Mouse (Mus musculus) hindbrain, embryonic 10.5 days (tissue): ENCODE measurements around the gene Rhov. TPM values are rescaled to one million over a fixed set of nuclear protein-coding genes. Genes with fewer than 3 reads are reported as not detected.

Experiments
- DNase-seq: peaks from one replicate; pipeline ENCODE4 v3.0.0-alpha.2; 2017; ENCODE audit warnings: low spot score
- H3K27ac ChIP-seq: fragments of 300-500 bp; sonication (generic); 2 replicates; pipeline ENCODE4 v1.5.1; 2016; ENCODE audit warnings: mild to moderate bottlenecking, moderate library complexity
- H3K27me3 ChIP-seq: fragments of 300-500 bp; sonication (generic); 2 replicates; pipeline ENCODE4 v1.6.1; 2016; ENCODE audit warnings: mild to moderate bottlenecking; ENCODE audit not compliant: poor library complexity, insufficient read depth, severe bottlenecking
- H3K36me3 ChIP-seq: fragments of 300-500 bp; sonication (generic); 2 replicates; pipeline ENCODE4 v1.6.1; 2016; ENCODE audit warnings: mild to moderate bottlenecking, moderate library complexity
- H3K4me1 ChIP-seq: fragments of 300-500 bp; sonication (generic); replicated peaks from 2 replicates; pipeline ENCODE4 v1.6.1; 2016; ENCODE audit warnings: mild to moderate bottlenecking
- H3K4me3 ChIP-seq: fragments of 300-500 bp; sonication (generic); 2 replicates; pipeline ENCODE4 v1.5.1; 2016; ENCODE audit warnings: mild to moderate bottlenecking, moderate library complexity
- H3K9me3 ChIP-seq: fragments of 300-500 bp; sonication (generic); 2 replicates; pipeline ENCODE4 v1.6.1; 2016; ENCODE audit warnings: mild to moderate bottlenecking, moderate library complexity
- WGBS: fragments of 180-500 bp; shearing (Covaris S2); methylation state at CpG from one replicate; pipeline ENCODE4 v1.1.7; 2016; 5-methylcytosine and 5-hydroxymethylcytosine counted together
- polyA plus RNA-seq: library from polyadenylated mRNA; unstranded; fragments of >200 nt; fragmentation: Nextera tagmentation; extraction: Ambion mirVana; gene quantifications from 2 replicates; pipeline ENCODE4 v1.2.1, GENCODE M21; 2016

The Rhov gene
- polyA plus RNA-seq, 1 experiment from 2014 or later = 3.8 TPM

GRCm38 (mm10) chr2:119287372-119287771 is 16.3 kb upstream of the Rhov start:
- no peak overlapping the region for H3K27ac ChIP-seq
- WGBS = 88% methylated on average over 5 of the region's 5 CpGs
- no peak for DNase-seq
- H3K4me3 ChIP-seq = no peak overlapping the region
- H3K36me3 ChIP-seq = peaks cover 25% of the 10 kb centered on the region
- H3K27me3 ChIP-seq = peaks cover 8% of the 10 kb centered on the region
- H3K9me3 ChIP-seq = no peaks in the 10 kb centered on the region
- H3K4me1 ChIP-seq = peaks cover 26% of the 10 kb centered on the region

- DNase-seq = no peak
- Histone ChIP-seq H3K36me3 (no peaks in the 10 kb centered on the region), H3K27ac (no peak overlapping the region), H3K4me1 (no peaks in the 10 kb centered on the region), H3K4me3 (no peak overlapping the region), H3K27me3 (no peaks in the 10 kb centered on the region), H3K9me3 (no peaks in the 10 kb centered on the region)
- 94% methylated on average over 7 of the region's 7 CpGs for WGBS
These were observed 11.0 kb upstream of the Rhov start for GRCm38 (mm10) chr2:119281899-119282565.

- no peak for DNase-seq
- Histone ChIP-seq H3K36me3 (no peaks in the 10 kb centered on the region), H3K27me3 (0 out of 2 replicates have a peak, but pooled peaks cover 2% of the 10 kb centered on the region), H3K4me1 (no peaks in the 10 kb centered on the region), H3K9me3 (no peaks in the 10 kb centered on the region), H3K4me3 (no peak overlapping the region), H3K27ac (no peak overlapping the region)
- WGBS = 87% methylated on average over 23 of the region's 23 CpGs
These were observed 6.7 kb upstream of the Rhov start for GRCm38 (mm10) chr2:119277810-119278209.

GRCm38 (mm10) chr2:119276926-119277325 is 5.9 kb upstream of the Rhov start:
- Histone ChIP-seq H3K4me1 (no peaks in the 10 kb centered on the region), H3K27ac (no peak overlapping the region), H3K9me3 (no peaks in the 10 kb centered on the region), H3K4me3 (no peak overlapping the region), H3K36me3 (no peaks in the 10 kb centered on the region), H3K27me3 (0 out of 2 replicates have a peak, but pooled peaks cover 2% of the 10 kb centered on the region)
- no peak for DNase-seq
- 77% methylated on average over 7 of the region's 7 CpGs for WGBS

GRCm38 (mm10) chr2:119274126-119274525 is 3.1 kb upstream of the Rhov start:
- DNase-seq = no peak
- no peak overlapping the region for H3K27ac ChIP-seq
- WGBS = 81% methylated on average over 1 of the region's 1 CpGs
- peaks cover 12% of the 10 kb centered on the region for H3K4me1 ChIP-seq
- no peaks in the 10 kb centered on the region for H3K36me3 ChIP-seq
- H3K4me3 ChIP-seq = no peak overlapping the region
- H3K9me3 ChIP-seq = no peaks in the 10 kb centered on the region
- H3K27me3 ChIP-seq = peaks cover 19% of the 10 kb centered on the region

GRCm38 (mm10) chr2:119270286-119270642 is 808 bp downstream of the Rhov start:
- Histone ChIP-seq H3K4me1 (peaks cover 12% of the 10 kb centered on the region), H3K36me3 (no peaks in the 10 kb centered on the region), H3K27ac (peak overlapping the region; percentile 81; the same call in 1 of the 2 replicates), H3K27me3 (peaks cover 32% of the 10 kb centered on the region), H3K9me3 (no peaks in the 10 kb centered on the region), H3K4me3 (peak overlapping the region; percentile 69)
- WGBS = 51% methylated on average over 9 of the region's 9 CpGs
- no peak for DNase-seq

- no peak overlapping the region for H3K27ac ChIP-seq
- no peak overlapping the region for H3K4me3 ChIP-seq
- no peaks in the 10 kb centered on the region for H3K9me3 ChIP-seq
- H3K36me3 ChIP-seq = no peaks in the 10 kb centered on the region
- no peak for DNase-seq
- WGBS = 87% methylated on average over 5 of the region's 5 CpGs
- peaks cover 10% of the 10 kb centered on the region; the same call in 1 of the 2 replicates for H3K27me3 ChIP-seq
- 0 out of 2 replicates have a peak, but pooled peaks cover 3% of the 10 kb centered on the region for H3K4me1 ChIP-seq
These were observed 7.3 kb downstream of the Rhov start for GRCm38 (mm10) chr2:119263813-119264212.

GRCm38 (mm10) chr2:119262978-119263377 is 8.1 kb downstream of the Rhov start:
- WGBS = 47% methylated on average over 8 of the region's 8 CpGs

GRCm38 (mm10) chr2:119261326-119261725 is 9.7 kb downstream of the Rhov start:
- no peak overlapping the region for H3K4me3 ChIP-seq
- no peak overlapping the region for H3K27ac ChIP-seq
- DNase-seq = no peak
- H3K9me3 ChIP-seq = no peaks in the 10 kb centered on the region
- 0 out of 2 replicates have a peak, but pooled peaks cover 3% of the 10 kb centered on the region for H3K4me1 ChIP-seq
- WGBS = 72% methylated on average over 2 of the region's 2 CpGs
- peaks cover 3% of the 10 kb centered on the region; the same call in 1 of the 2 replicates for H3K27me3 ChIP-seq
- no peaks in the 10 kb centered on the region for H3K36me3 ChIP-seq

More at GRCm38 (mm10) chr2:119262978-119263377, 8.1 kb downstream of the Rhov start:
- Histone ChIP-seq H3K27ac (no peak overlapping the region), H3K9me3 (no peaks in the 10 kb centered on the region), H3K4me1 (0 out of 2 replicates have a peak, but pooled peaks cover 3% of the 10 kb centered on the region), H3K27me3 (peaks cover 1% of the 10 kb centered on the region; the same call in 1 of the 2 replicates), H3K4me3 (no peak overlapping the region), H3K36me3 (no peaks in the 10 kb centered on the region)
- no peak for DNase-seq

GRCm38 (mm10) chr2:119260518-119260917 is 10.6 kb downstream of the Rhov start:
- 75% methylated on average over 1 of the region's 1 CpGs for WGBS
- H3K36me3 ChIP-seq = no peaks in the 10 kb centered on the region
- no peaks in the 10 kb centered on the region for H3K9me3 ChIP-seq
- DNase-seq = no peak
- 0 out of 2 replicates have a peak, but pooled peaks cover 3% of the 10 kb centered on the region for H3K4me1 ChIP-seq
- H3K27ac ChIP-seq = no peak overlapping the region
- H3K4me3 ChIP-seq = no peak overlapping the region
- H3K27me3 ChIP-seq = peaks cover 4% of the 10 kb centered on the region

GRCm38 (mm10) chr2:119254976-119255375 is 16.1 kb downstream of the Rhov start:
- H3K9me3 ChIP-seq = no peaks in the 10 kb centered on the region
- no peak overlapping the region for H3K27ac ChIP-seq
- H3K4me1 ChIP-seq = 0 out of 2 replicates have a peak, but pooled peaks cover 11% of the 10 kb centered on the region
- no peak overlapping the region for H3K4me3 ChIP-seq
- no peaks in the 10 kb centered on the region for H3K36me3 ChIP-seq
- peaks cover 26% of the 10 kb centered on the region for H3K27me3 ChIP-seq
- WGBS = 15% methylated on average over 7 of the region's 7 CpGs
- DNase-seq = no peak

- Histone ChIP-seq H3K4me1 (0 out of 2 replicates have a peak, but pooled peaks cover 11% of the 10 kb centered on the region), H3K9me3 (no peaks in the 10 kb centered on the region), H3K36me3 (no peaks in the 10 kb centered on the region), H3K27me3 (peaks cover 23% of the 10 kb centered on the region), H3K4me3 (peak overlapping the region; percentile 20; the same call in 1 of the 2 replicates), H3K27ac (0 out of 2 replicates have a peak overlapping the region, but pooled peaks have one; percentile 31)
- DNase-seq = peak; percentile 87
- WGBS = 15% methylated on average over 11 of the region's 11 CpGs
These were observed 20.1 kb downstream of the Rhov start for GRCm38 (mm10) chr2:119250826-119251478.

- H3K27me3 ChIP-seq = peaks cover 21% of the 10 kb centered on the region
- H3K9me3 ChIP-seq = no peaks in the 10 kb centered on the region
- no peak overlapping the region for H3K27ac ChIP-seq
- H3K4me3 ChIP-seq = no peak overlapping the region
- 65% methylated on average over 5 of the region's 5 CpGs for WGBS
- DNase-seq = no peak
- H3K36me3 ChIP-seq = no peaks in the 10 kb centered on the region
- 0 out of 2 replicates have a peak, but pooled peaks cover 11% of the 10 kb centered on the region for H3K4me1 ChIP-seq
These were observed 20.7 kb downstream of the Rhov start for GRCm38 (mm10) chr2:119250377-119250776.
